Mouse (Mus musculus) CH12.LX (cell line): ENCODE results near the gene Btbd6.

Experiments
- CTCF ChIP-seq, 2 experiments: IDR thresholded peaks in 1 of 2; conservative IDR thresholded peaks in 1 of 2; 2 replicates each; pipeline ENCODE4 v1.5.1; 2011 to 2012; ENCODE audit warnings: low read depth in 2 of 2, low read length in 2 of 2, improper control_type of control experiment in 1 of 2, inconsistent platforms in 1 of 2, mild to moderate bottlenecking in 1 of 2, moderate library complexity in 1 of 2
- KAT2A ChIP-seq: IDR thresholded peaks from 2 replicates; pipeline ENCODE4 v1.6.1; 2012; ENCODE audit warnings: low read length, improper control_type of control experiment, inconsistent platforms; ENCODE audit not compliant: insufficient replicate concordance
- RCOR1 ChIP-seq: conservative IDR thresholded peaks from 2 replicates; pipeline ENCODE4 v1.6.1; 2012; ENCODE audit warnings: low read depth, mild to moderate bottlenecking, inconsistent platforms, low read length, improper control_type of control experiment
- UBTF ChIP-seq: IDR thresholded peaks from 2 replicates; pipeline ENCODE4 v1.6.1; 2012; ENCODE audit warnings: low read depth, mild to moderate bottlenecking, inconsistent platforms, low read length, improper control_type of control experiment, moderate library complexity
- USF2 ChIP-seq: conservative IDR thresholded peaks from 2 replicates; pipeline ENCODE4 v1.6.1; 2011; ENCODE audit warnings: low read depth, low read length, improper control_type of control experiment

GRCm38 (mm10) chr12:112985346-112985745, 9.1 kb downstream of the Btbd6 start:
- TF ChIP-seq KAT2A (no peak), CTCF (conservative IDR thresholded peaks at IDR 0.05 in 1 of 2, IDR thresholded peaks at IDR 0.05 in 1 of 2; ENCODE audit: low read depth in 2 of 2, low read length in 2 of 2) (peak in 1 of 2 experiments; percentile 35; a peak in 3 of 4 replicates), UBTF (no peak), USF2 (no peak), RCOR1 (no peak)
